33 mouse cellular contexts compared by ENCODE assay signal in the genomic region with DNA sequence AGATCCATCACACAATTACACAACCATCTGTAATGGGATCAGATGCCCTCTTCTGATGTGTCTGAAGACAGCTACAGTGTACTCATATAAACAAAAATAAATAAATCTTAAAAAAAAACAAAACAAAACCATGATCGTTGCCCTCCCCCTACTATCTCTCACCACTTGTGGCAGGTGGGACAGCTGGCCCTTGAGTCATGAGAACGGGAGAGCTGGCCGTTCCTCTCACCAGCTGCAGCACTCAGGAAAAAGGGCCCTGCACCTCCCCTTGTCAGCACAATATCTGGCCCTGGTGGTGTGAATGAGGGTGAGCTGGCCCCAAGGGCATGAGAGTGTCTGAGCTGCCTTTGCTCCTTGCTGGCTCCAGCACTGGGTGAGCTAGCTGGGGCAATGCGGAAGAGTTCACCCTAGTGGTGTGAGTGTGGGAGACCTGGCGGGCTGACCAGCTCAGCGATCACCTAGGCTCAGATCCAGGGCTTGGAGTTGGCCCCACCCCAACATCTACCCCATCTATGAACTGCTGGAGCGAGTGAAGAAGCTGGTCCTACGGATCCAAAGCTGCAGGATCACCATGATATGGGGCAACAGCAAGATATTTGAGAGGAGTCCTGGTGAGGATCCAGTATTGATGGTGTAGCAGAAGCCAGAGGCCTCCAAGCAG. TPM values are rescaled to one million over a fixed set of nuclear protein-coding genes. Genes with fewer than 3 reads are reported as not detected.
A peak's percentile ranks its signal among the peaks of the same experiment; 100 is the strongest.
DNase-seq lines count a peak whose midpoint lies in the region; ATAC-seq and TF ChIP-seq lines count a peak whose summit lies in the region.
"Had no signal": no experiment of that assay in that cellular context is flagged by ENCODE, and none has a peak within 500 bp of the region (broad histone marks: within the 10 kb centered on the region; RNA-seq: fewer than 3 reads in every experiment).

No protein-coding gene starts in this region.

- ATAC-seq in heart, embryonic 13.5 days (ENCODE audit: extremely low read depth, insufficient number of reproducible peaks, low FRiP score, low TSS enrichment): no peak
- no peak for ATAC-seq in lung, postnatal 0 days
- ATAC-seq: forebrain, postnatal 0 days; hindbrain, postnatal 0 days; intestine, embryonic 15.5 days; Patski had no signal

- H3K27me3 ChIP-seq in heart, embryonic 13.5 days (replicated peaks): no peaks in the 10 kb centered on the region
- H3K27me3 ChIP-seq in liver, adult 2 months (ENCODE audit: control insufficient read depth, insufficient read depth, low read length): no peaks in the 10 kb centered on the region
- H3K27me3 ChIP-seq in lung, postnatal 0 days (replicated peaks; ENCODE audit: insufficient read depth, low read length): no peaks in the 10 kb centered on the region
- H3K27me3 ChIP-seq: embryonic facial prominence, embryonic 13.5 days; hindbrain, embryonic 12.5 days; intestine, embryonic 15.5 days; limb, embryonic 15.5 days; neural tube, embryonic 15.5 days; Patski had no signal

- TF ChIP-seq POLR2A in liver, adult 2 months (IDR thresholded peaks at IDR 0.05; ENCODE audit: extremely low read depth, insufficient read depth, low read length): no peak

- no peak for TF ChIP-seq CTCF in gastrocnemius, adult 2 months (IDR thresholded peaks at IDR 0.05)
- peak; percentile 30 for TF ChIP-seq CTCF in liver, adult 2 months (IDR thresholded peaks at IDR 0.05; ENCODE audit: low read depth, low read length)
- no peak for TF ChIP-seq CTCF in lung, postnatal 0 days (IDR thresholded peaks at IDR 0.05)

- no peaks in the 10 kb centered on the region for H3K79me2 ChIP-seq in liver, adult 2 months (ENCODE audit: control insufficient read depth, insufficient read depth, low read length)

- H3K9me3 ChIP-seq in heart, embryonic 13.5 days: no peaks in the 10 kb centered on the region
- no peaks in the 10 kb centered on the region for H3K9me3 ChIP-seq in lung, postnatal 0 days (ENCODE audit: low read length)
- H3K9me3 ChIP-seq: embryonic facial prominence, embryonic 13.5 days; hindbrain, embryonic 12.5 days; intestine, embryonic 15.5 days; limb, embryonic 10.5 days; limb, embryonic 15.5 days; neural tube, embryonic 15.5 days had no signal

- 38% methylated on average over 8 of the region's 8 CpGs for WGBS in heart, embryonic 13.5 days
- 36% methylated on average over 8 of the region's 8 CpGs for WGBS in liver, adult 2 months
- WGBS in lung, postnatal 0 days: 55% methylated on average over 8 of the region's 8 CpGs

- no peak overlapping the region for H3K27ac ChIP-seq in gastrocnemius, adult 2 months
- 0 out of 2 replicates have a peak overlapping the region, but pooled peaks have one; percentile 2 for H3K27ac ChIP-seq in heart, embryonic 13.5 days (replicated peaks)
- peak overlapping the region; percentile 36 for H3K27ac ChIP-seq in liver, adult 2 months (replicated peaks; ENCODE audit: insufficient read depth, low read depth, low read length)
- no peak overlapping the region for H3K27ac ChIP-seq in lung, postnatal 0 days (ENCODE audit: low read length)
- H3K27ac ChIP-seq: embryonic facial prominence, embryonic 13.5 days; hindbrain, embryonic 12.5 days; hindbrain, postnatal 0 days; intestine, embryonic 15.5 days; layer of hippocampus, adult 2 months; limb, embryonic 10.5 days; limb, embryonic 15.5 days; neural tube, embryonic 15.5 days; stomach, postnatal 0 days had no signal

- no peak for TF ChIP-seq EP300 in lung, postnatal 0 days (IDR thresholded peaks at IDR 0.05)

- DNase-seq in gastrocnemius, postnatal 10 days: peak; percentile 25
- DNase-seq in gastrocnemius, adult 2 months: no peak
- DNase-seq in heart, postnatal 25 days (ENCODE audit: low spot score): no peak
- peak; percentile 38 for DNase-seq in liver, adult 2 months (ENCODE audit: extremely low read depth, low read depth, low spot score)
- no peak for DNase-seq in liver
- peak; percentile 17 for DNase-seq in heart, postnatal 4 days
- no peak for DNase-seq in lung, postnatal 0 days (ENCODE audit: low spot score)
- DNase-seq: adrenal gland, postnatal 14 days; cerebellum, adult 11-12 months; cerebellum, adult 9-11 months; forebrain, postnatal 0 days; gastrocnemius, postnatal 36 days; kidney, adult 2 months; kidney, postnatal 36 days; lung, adult 2 months; lung, postnatal 14 days; midbrain, embryonic 14.5 days; right cerebral cortex, adult 18-20 months; spleen, adult 18-20 months; thymus, adult 18-20 months; thymus, postnatal 25 days had no signal

- H3K36me3 ChIP-seq in heart, embryonic 13.5 days: no peaks in the 10 kb centered on the region
- no peaks in the 10 kb centered on the region for H3K36me3 ChIP-seq in liver, adult 2 months (ENCODE audit: control insufficient read depth, insufficient read depth, low read length)
- no peaks in the 10 kb centered on the region for H3K36me3 ChIP-seq in lung, postnatal 0 days (ENCODE audit: insufficient read depth, low read length)
- H3K36me3 ChIP-seq: embryonic facial prominence, embryonic 13.5 days; hindbrain, embryonic 12.5 days; intestine, embryonic 15.5 days; limb, embryonic 10.5 days; limb, embryonic 15.5 days; neural tube, embryonic 15.5 days had no signal

- H3K4me2 ChIP-seq in heart, embryonic 13.5 days: no peak overlapping the region
- H3K4me2 ChIP-seq in lung, postnatal 0 days (replicated peaks; ENCODE audit: low read depth, low read length): no peak overlapping the region
- H3K4me2 ChIP-seq: embryonic facial prominence, embryonic 13.5 days; hindbrain, embryonic 12.5 days; intestine, embryonic 15.5 days; limb, embryonic 15.5 days; neural tube, embryonic 15.5 days had no signal

- intact Hi-C loops in gastrocnemius, adult 2 months (cut with DNase I): no loop called here
- intact Hi-C loops in heart, postnatal 25 days (cut with DNase I): no loop called here

- peaks cover 22% of the 10 kb centered on the region for H3K4me1 ChIP-seq in heart, embryonic 13.5 days
- H3K4me1 ChIP-seq in liver, adult 2 months (ENCODE audit: control insufficient read depth, insufficient read depth, low read length): peaks cover 6% of the 10 kb centered on the region; the same call in 1 of the 2 replicates
- H3K4me1 ChIP-seq in lung, postnatal 0 days (ENCODE audit: insufficient read depth, low read depth, low read length): no peaks in the 10 kb centered on the region
- H3K4me1 ChIP-seq: intestine, embryonic 15.5 days; limb, embryonic 15.5 days had no signal

- H3K4me3 ChIP-seq in gastrocnemius, adult 2 months: no peak overlapping the region
- no peak overlapping the region for H3K4me3 ChIP-seq in heart, embryonic 13.5 days
- no peak overlapping the region for H3K4me3 ChIP-seq in liver, adult 2 months (ENCODE audit: insufficient read depth, low read depth, low read length)
- H3K4me3 ChIP-seq in lung, postnatal 0 days (ENCODE audit: low read depth, low read length): no peak overlapping the region
- H3K4me3 ChIP-seq: embryonic facial prominence, embryonic 13.5 days; hindbrain, embryonic 12.5 days; intestine, embryonic 15.5 days; layer of hippocampus, adult 2 months; limb, embryonic 10.5 days; limb, embryonic 15.5 days; neural tube, embryonic 15.5 days had no signal

- H3K9ac ChIP-seq in heart, embryonic 13.5 days: no peak overlapping the region
- H3K9ac ChIP-seq in liver, adult 2 months (ENCODE audit: low read depth, low read length): no peak overlapping the region
- H3K9ac ChIP-seq in lung, postnatal 0 days (replicated peaks; ENCODE audit: low read depth): no peak overlapping the region
- H3K9ac ChIP-seq: embryonic facial prominence, embryonic 13.5 days; forebrain, postnatal 0 days; hindbrain, embryonic 12.5 days; intestine, embryonic 15.5 days; limb, embryonic 15.5 days; neural tube, embryonic 15.5 days had no signal

RNA-seq across cellular contexts. Expression of a gene that starts 7.1 kb away (rescaled TPM):
- 10 to 100 TPM; 48.7 to 49.2 TPM for total RNA-seq in gastrocnemius, postnatal 10 days (2021)
- total RNA-seq in gastrocnemius, adult 2 months (2021): 10 to 100 TPM; 81.3 to 82.1 TPM
- polyA plus RNA-seq in heart, embryonic 13.5 days (2015; fragmentation: Nextera tagmentation; extraction: Ambion mirVana): 104 and 106 TPM in 2 replicates
- 10 to 100 TPM; 70.8 to 80.1 TPM for total RNA-seq in heart, postnatal 25 days (2021)
- total RNA-seq in liver, adult 2 months (2014; rRNA removed): 9.8 and 14.0 TPM in 2 replicates
- polyA plus RNA-seq in liver, adult 2 months (2012; rRNA removed): 90.8 and 105 TPM in 2 replicates
- total RNA-seq in heart, postnatal 4 days (2021): 10 to 100 TPM; 66.3 to 66.5 TPM
- polyA plus RNA-seq in lung, postnatal 0 days (2015; fragmentation: Nextera tagmentation; extraction: Ambion mirVana): 120 and 121 TPM in 2 replicates

RNA-seq across cellular contexts. Expression of a gene that starts 36.2 kb away (rescaled TPM):
- total RNA-seq in gastrocnemius, postnatal 10 days (2021): 10 to 100 TPM; 15.7 to 18.5 TPM
- 10 to 100 TPM in 1 of 2 experiments, 1 to 10 TPM in 1; 9.0 to 14.4 TPM for total RNA-seq in gastrocnemius, adult 2 months (2021)
- 0.13 and 0.38 TPM in 2 replicates for polyA plus RNA-seq in heart, embryonic 13.5 days (2015; fragmentation: Nextera tagmentation; extraction: Ambion mirVana)
- total RNA-seq in heart, postnatal 25 days (2021): 10 to 100 TPM; 18.8 to 28.5 TPM
- 0.09 and 0.74 TPM in 2 replicates for total RNA-seq in liver, adult 2 months (2014; rRNA removed)
- polyA plus RNA-seq in liver, adult 2 months (2012; rRNA removed): 0.21 and 0.53 TPM in 2 replicates
- total RNA-seq in heart, postnatal 4 days (2021): 10 to 100 TPM; 26.0 to 30.1 TPM
- 6.2 and 8.4 TPM in 2 replicates for polyA plus RNA-seq in lung, postnatal 0 days (2015; fragmentation: Nextera tagmentation; extraction: Ambion mirVana)
- total RNA-seq: MEL had no signal

Comparison
In these comparisons a context has a peak if more than half of its experiments do, and no peak if none do; other contexts are left out.
1. DNase-seq: peak in gastrocnemius, postnatal 10 days (single experiment), liver, adult 2 months (single experiment) and heart, postnatal 4 days (single experiment); none in gastrocnemius, adult 2 months (single experiment), heart, postnatal 25 days (single experiment), liver (single experiment) and lung, postnatal 0 days (single experiment).
2. H3K27ac ChIP-seq: peak in heart, embryonic 13.5 days (single experiment) and liver, adult 2 months (single experiment); none in gastrocnemius, adult 2 months (single experiment) and lung, postnatal 0 days (single experiment).